Mouse (Mus musculus): ENCODE measurements around the gene Spata2. TPM values are rescaled to one million over a fixed set of nuclear protein-coding genes. Genes with fewer than 3 reads are reported as not detected.

Spata2 gene
- 10 to 100 TPM; 49.3 to 50.0 TPM for total RNA-seq (2023)

GRCm38 (mm10) chr2:167492713-167493636 is at the start of gene Spata2:
Spata2 (minus strand) TSS chr2:167492887.

DNA sequence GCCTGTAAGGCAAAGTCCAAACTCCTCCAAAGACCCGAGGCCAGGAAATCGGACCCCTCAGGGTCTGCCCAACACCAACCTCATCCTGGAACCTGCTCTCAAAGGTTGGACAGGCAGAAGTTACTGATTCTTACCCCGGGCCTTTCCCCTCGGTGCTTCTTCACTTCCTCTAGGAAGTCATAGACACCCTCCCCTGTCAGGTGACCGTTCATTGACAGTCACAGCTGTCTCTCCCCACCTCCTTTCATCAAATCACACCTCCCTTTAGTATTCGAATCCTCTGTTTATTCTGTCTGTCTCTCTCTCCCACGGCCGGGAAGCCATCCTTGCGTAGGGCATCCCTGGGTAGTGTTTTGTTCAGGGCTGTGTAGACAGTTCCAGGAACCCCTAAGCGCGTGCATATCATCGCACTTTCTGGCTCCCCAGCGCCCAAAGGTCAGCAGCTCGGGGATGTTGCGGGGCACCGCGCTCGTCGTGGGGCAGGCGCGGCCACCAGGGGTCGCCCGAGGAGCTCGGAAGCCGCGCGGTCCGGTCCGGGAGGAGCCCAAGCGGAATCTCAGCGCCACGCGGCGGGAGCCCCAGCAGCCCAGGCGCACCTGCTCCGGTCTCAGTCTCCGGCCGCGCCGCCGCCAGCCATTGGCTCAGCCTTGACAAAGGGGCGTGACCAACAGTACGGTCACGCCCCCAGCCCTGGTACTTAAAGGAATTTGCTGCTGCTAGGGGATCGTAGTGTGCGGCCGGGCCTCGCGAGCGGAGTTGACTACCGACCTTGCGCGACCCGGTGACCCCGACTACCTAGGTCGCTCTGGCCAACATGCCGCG is 45.0 kb upstream of the Spata2 start, which contains the start of gene Snai1:
TSS of gene Snai1 (plus strand) at position 720 of the 822 bp plus-strand sequence.

GRCm38 (mm10) chr2:167491757-167492708 is 654 bp downstream of the Spata2 start, which contains the start of gene Rnf114:
Rnf114 (plus strand) TSS chr2:167492645.

Other genes with a start within 250 kb of the Spata2 start
- 10 to 100 TPM; 55.4 to 57.5 TPM for gene B4galt5, start 143.7 kb downstream of the Spata2 start, total RNA-seq (2023)
- 100 to 1,000 TPM in 1 of 2 experiments, 10 to 100 TPM in 1; 77.9 to 129 TPM for gene Slc9a8, start 71.2 kb downstream of the Spata2 start, total RNA-seq (2023)
- gene Rnf114, start 242 bp downstream of the Spata2 start, total RNA-seq (2023): 100 to 1,000 TPM in 1 of 2 experiments, 10 to 100 TPM in 1; 95.3 to 108 TPM
- 1 to 10 TPM; 3.0 to 3.5 TPM for gene Snai1, start 45.3 kb upstream of the Spata2 start, total RNA-seq (2023)
- gene Ube2v1, start 139.2 kb upstream of the Spata2 start, total RNA-seq (2023): 100 to 1,000 TPM; 142 to 171 TPM
- gene Gm20431, start 168.6 kb upstream of the Spata2 start, total RNA-seq (2023): 10 to 100 TPM; 14.7 to 31.3 TPM
- gene Cebpb, start 196.0 kb upstream of the Spata2 start, total RNA-seq (2023): 10 to 100 TPM; 49.2 to 67.6 TPM
- 10 to 100 TPM; 77.1 to 78.8 TPM for gene Tmem189, start 196.9 kb upstream of the Spata2 start, total RNA-seq (2023)